Mouse (Mus musculus) erythroblast, adult 5-6 weeks (primary cell): ENCODE data around the gene Ifitm2. TPM values are rescaled to one million over a fixed set of nuclear protein-coding genes. Genes with fewer than 3 reads are reported as not detected.
A peak's percentile ranks its signal among the peaks of the same experiment; 100 is the strongest.
"Not testable (repeated sequence)": the region's sequence is repeated elsewhere in the genome, so short reads cannot be mapped to it uniquely, and the experiment has no call there.

ENCODE experiments used
- ATAC-seq: replicated peaks from 2 replicates; pipeline ENCODE4 v1.8.0; 2016; ENCODE audit warnings: moderate number of reproducible peaks, mild to moderate bottlenecking, moderate TSS enrichment, inconsistent platforms; ENCODE audit not compliant: poor library complexity, low FRiP score, severe bottlenecking
- total RNA-seq, 2 experiments: library from RNA; stranded (forward) in 1 of 2; stranded (reverse) in 1 of 2; fragments of 150-400 nt in 1 of 2; fragments of 200-764, 138-1000 nt in 1 of 2; gene quantifications; 2 replicates each; pipeline versions ENCODE4 v1.2.3 to v1.2.4; 2015 to 2017; ENCODE audit warnings: low replicate concordance in 2 of 2

Ifitm2 gene
- total RNA-seq, 2 experiments from 2014 or later = 41.4 to 133 TPM

GRCm38 (mm10) chr7:140971479-140972171, 15.8 kb upstream of the Ifitm2 start:
- ATAC-seq = no peak

DNA sequence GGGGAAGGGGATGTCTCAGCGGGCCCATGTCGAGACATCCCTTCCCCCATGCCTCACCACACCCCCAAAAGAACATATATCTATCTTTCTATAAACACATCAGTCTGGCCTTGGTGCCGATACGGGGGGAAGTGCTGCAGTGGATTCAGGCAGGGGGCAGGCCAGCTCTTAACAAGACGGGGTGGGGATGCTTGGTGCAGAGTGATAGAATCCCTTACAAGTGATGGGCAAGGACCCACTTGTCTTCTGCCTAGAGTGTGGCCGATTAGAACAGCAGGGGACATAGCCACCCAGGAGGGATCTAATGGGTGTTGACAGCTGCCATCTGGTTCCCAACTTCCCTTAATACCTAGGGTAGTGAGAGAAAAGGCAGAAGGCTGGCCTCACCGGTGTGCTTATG, 15.1 kb upstream of the Ifitm2 start:
- no peak for ATAC-seq

GRCm38 (mm10) chr7:140968710-140969109, 12.9 kb upstream of the Ifitm2 start:
- ATAC-seq = not testable (repeated sequence)

GRCm38 (mm10) chr7:140967862-140968591, 12.2 kb upstream of the Ifitm2 start:
- ATAC-seq = no peak

DNA sequence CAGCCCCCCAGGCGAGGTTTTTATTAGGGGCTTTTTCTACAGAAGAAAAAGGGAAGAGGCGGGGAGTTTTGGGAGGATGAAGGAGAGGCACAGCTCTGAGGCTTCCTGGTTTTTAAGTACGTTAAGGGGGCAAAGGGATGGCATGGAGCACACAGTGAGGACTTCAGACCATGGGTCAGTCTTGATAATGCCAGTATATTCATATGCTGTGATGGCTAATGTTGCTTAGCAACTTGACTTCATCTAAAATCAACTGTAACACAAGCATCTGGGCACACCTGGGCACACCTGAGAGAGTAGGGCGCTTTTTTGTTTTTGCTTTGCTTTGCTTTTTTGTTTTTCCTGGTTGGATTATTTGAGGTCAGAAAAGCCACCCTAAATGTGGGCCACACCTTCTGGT, 11.1 kb upstream of the Ifitm2 start, which contains the start of gene Ifitm1:
Gene Ifitm1 (plus strand): TSS at position 301 of the 400 bp plus-strand sequence.
- no peak for ATAC-seq

DNA sequence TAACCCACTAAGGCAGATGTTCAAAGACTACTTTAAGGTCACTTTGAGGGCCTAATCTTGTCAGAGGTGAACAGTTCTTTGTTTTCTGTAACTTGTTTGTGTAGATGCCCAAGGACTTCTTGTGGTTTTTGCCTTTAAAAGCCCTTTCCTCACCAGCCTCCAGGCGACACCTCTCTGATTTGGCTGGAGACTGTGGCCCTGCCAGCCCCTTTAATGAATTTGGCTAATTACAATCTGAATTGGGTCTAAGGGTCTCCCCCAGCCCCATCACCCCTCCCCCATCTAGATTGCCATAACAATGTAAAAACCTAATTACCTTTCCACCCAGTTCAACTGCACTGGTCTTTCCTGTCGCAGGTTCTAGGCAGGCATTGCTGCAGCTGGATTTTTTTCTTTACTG, 6.9 kb upstream of the Ifitm2 start:
- no peak for ATAC-seq

DNA sequence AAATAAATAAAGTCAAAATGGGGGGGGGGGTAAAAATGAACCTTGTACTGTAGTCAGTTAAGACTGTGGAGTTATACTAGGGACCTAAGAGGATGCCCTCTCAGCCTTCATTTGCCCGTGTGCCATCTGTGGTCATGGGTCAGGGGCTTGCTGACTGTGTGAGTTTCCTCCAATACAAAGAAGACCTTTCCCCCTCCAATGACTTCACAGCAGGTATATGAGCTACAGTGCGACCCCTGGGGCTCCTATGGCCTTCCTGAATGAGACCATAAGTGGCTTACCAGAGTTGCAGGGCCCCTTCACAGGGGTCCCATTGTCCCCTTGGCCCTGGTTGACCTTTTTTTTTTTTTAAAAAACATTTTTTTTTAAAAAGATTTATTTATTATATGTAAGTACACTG, 5.6 kb upstream of the Ifitm2 start:
- no peak for ATAC-seq

DNA sequence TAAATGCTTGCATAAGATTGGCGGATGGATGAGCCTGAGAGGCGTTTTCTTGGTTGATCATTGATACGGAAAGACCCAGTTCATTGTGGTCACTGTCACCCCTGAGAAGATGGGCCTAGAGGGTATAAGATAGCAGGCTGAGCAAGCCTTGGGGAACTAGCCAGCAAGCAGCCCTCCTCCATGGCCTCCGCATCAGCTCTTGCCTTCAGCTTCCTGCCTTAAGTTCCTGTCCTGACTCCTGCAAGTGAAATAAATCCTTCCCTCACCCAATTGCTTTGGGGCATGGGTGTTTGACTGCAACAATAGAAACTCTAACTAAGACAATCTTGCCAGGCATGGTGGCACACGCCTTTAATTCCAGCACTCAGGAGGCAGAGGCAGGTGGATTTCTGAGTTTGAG, 4.2 kb upstream of the Ifitm2 start:
- no peak for ATAC-seq

GRCm38 (mm10) chr7:140959181-140959901, 3.6 kb upstream of the Ifitm2 start:
- 0 out of 2 replicates have a peak, but pooled peaks have one; percentile 33 for ATAC-seq

DNA sequence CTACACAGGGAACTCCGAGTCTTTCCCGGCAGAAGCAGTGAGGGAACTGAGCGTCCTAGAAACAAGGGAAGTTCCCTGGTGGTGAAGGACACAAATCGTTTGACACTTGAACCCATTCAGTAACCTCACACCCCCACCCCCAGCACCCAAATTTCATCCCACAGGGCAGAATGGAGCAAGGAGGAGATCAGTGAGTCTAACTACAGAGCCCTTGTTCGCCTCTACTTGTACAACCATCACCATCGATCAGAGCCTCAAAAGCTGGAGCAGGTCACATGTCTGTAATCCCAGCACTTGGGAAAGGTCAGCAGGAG, 726 bp upstream of the Ifitm2 start:
- ATAC-seq = no peak

- ATAC-seq = no peak
Observed at GRCm38 (mm10) chr7:140955342-140955741, 445 bp downstream of the Ifitm2 start.

GRCm38 (mm10) chr7:140954733-140955071, 1.1 kb downstream of the Ifitm2 start:
- no peak for ATAC-seq

DNA sequence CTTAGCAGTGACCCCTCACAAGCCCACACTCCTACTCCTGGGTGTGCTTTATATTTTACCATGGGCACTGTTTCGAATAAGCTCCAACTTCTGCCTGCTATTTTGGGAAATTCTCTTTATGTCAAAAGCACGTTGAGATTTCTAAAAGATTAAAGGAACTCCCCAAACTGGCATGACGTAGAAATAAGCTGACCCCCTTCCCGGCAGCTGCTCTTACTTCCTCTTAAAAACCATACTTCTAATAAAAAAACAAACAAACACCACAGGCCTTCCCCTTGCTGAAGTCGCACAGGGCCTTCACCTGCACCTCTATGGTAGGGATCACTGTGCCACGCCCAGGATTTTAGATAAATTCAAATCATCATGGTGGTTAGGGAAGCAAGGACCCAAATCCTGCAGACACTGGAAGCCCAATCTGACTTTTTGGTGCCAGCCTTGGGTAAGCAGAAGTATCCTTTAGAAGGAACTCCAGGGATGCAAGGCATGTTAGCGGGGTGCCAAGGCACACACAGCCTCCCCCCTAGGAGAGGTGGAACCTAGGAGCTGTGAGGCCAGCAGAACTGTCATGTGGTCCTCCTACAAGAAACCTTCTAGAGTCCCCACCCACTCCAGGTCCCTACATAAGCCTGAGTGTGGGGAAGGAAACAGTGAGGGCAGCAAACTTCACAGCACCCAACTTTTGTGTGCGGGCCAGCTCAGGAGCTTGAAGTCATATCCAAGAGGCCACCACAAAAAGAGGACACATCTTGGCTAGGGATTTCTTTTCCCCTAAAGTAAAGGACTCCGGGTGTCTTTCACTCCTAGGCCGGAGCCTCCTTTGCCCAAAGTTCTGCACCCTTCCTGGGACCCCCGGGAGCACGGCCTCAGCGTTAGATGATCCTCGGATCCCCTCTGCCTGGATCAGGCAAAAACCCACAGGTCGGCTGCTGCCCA, 1.7 kb downstream of the Ifitm2 start:
- no peak for ATAC-seq

- ATAC-seq = no peak
Observed at GRCm38 (mm10) chr7:140953133-140953532, 2.7 kb downstream of the Ifitm2 start.

DNA sequence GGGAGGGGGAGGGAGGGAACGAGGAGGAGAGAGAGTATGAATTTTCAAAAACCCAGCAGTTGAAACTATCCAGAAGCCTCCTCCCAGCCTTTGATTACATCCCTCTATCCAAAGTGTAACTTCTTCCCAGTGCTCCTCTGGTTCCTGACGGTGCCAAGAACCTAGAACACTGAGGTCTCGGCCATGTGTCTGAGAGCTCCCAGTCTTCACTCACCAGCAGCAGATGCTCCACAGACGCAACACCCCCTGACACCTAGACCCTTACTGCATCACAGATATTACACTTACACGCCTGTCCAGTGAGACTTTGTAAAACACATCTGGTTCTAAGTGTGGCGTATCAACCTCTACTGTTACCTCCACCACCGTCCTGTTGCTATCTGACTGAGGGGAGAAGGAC, 3.3 kb downstream of the Ifitm2 start:
- no peak for ATAC-seq

- ATAC-seq = no peak
Observed at GRCm38 (mm10) chr7:140951765-140952164, 4.0 kb downstream of the Ifitm2 start.

- ATAC-seq = no peak
Observed at GRCm38 (mm10) chr7:140951051-140951450, 4.7 kb downstream of the Ifitm2 start.

DNA sequence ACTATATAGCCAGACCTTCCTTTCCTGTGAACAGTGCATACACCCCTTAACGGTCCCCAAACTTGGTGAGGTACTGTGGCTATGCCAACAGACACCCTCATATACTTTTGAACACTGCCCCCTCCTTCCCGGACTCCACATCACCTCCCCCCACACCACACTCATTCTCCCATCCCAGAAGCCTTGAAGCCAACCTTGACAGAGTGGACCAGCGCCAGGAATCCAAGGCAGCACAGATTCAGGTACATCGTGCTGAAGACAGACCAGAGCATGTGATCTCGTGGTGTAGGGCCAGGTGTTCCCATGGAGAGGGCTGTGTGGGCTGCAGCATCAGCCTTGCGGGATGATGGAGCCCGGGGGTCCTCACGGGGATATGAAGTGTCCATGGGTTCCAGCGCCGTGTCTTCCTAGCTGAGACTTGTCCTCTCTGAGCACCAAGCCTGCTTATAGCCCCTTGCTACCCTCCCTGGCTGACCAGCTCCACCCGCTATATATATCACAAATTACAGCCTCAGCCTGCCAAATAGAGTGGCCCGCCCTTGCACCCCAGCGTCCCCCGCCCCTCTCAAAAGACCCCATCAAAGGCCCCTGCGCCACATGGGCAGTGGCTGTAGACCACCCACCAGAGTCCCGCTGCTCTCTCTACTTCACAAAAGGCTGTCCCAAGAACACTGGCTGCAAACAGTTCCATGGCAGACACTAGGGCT, 5.8 kb downstream of the Ifitm2 start, which contains the start of gene Ifitm5:
Gene Ifitm5 (minus strand): TSS at position 468 of the 707 bp plus-strand sequence.
- ATAC-seq = no peak

DNA sequence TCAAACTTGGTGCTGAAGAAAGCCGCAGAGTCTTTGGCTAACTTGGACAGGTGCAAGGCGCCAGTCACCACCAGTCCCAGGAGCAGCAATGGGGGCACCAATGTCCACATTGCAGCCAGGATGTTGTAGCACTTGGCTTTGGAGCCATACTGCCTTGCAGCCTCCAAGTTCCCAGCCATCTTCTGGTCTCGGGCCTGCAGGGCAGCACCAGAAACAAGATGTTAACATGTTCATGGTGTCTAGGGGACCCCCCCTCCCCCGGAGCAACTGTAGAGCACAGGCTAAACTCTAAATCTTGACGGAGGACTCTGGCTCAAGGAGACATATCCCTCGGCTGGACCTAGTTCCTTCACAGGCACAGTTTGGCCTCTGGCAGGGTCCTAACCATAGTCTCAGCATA, 6.5 kb downstream of the Ifitm2 start:
- no peak for ATAC-seq
